Mouse (Mus musculus) left cerebral cortex, adult 11 months (tissue): ENCODE data around the gene Rorc.

Experiments
- DNase-seq: peaks from one replicate; pipeline ENCODE4 v3.0.0; 2022; ENCODE audit warnings: low spot score

Rorc gene

GRCm38 (mm10) chr3:94430980-94431379 lies 58.4 kb downstream of the Rorc start:
- no peak for DNase-seq

GRCm38 (mm10) chr3:94434305-94434704 lies 61.7 kb downstream of the Rorc start:
- no peak for DNase-seq

- no peak for DNase-seq
Observed at GRCm38 (mm10) chr3:94436420-94436819, 63.8 kb downstream of the Rorc start.

- DNase-seq: no peak
Observed at GRCm38 (mm10) chr3:94441182-94441581, 68.6 kb downstream of the Rorc start.

GRCm38 (mm10) chr3:94442951-94443596 lies 70.5 kb downstream of the Rorc start, which contains the start of gene Mrpl9:
Gene Mrpl9, plus strand, starts transcription at chr3:94443318.
- DNase-seq: peak; percentile 85

- DNase-seq: no peak
Observed at GRCm38 (mm10) chr3:94443597-94443964, 71.0 kb downstream of the Rorc start, which contains the start of gene Oaz3. Gene Oaz3, minus strand, starts transcription at chr3:94443915.
